Mouse (Mus musculus): ENCODE results near the gene Col16a1. TPM values are rescaled to one million over a fixed set of nuclear protein-coding genes. Genes with fewer than 3 reads are reported as not detected.
A peak's percentile ranks its signal among the peaks of the same experiment; 100 is the strongest.

The Col16a1 gene
- total and polyA plus RNA-seq, 2 experiments from 2014 or later: 7.5 to 29.7 TPM

DNA sequence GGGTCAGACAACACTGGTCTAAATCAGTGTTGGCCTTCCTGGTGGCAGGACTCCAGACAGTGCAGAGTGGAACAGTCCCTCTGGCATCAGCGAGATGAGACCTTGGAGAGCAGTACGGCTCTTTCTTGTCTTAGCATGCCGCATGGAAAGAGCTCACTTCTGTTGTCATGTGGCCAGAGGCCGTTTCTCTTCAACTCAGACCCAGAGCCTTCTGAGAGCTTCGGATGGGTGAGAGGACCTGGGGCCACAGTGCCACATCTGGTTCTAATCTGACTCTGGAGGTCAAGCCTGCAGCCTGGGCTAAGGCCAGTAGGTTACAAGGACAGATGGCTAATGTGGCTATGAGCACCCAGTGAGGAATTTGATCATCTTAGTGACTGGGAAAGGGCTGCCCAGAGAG is 78.3 kb downstream of the Col16a1 start:
- DNase-seq: no peak
- Histone ChIP-seq H3K27ac (ENCODE audit: low read depth, low read length) (no peak overlapping the region), H3K4me2 (ENCODE audit: low read depth) (no peak overlapping the region), H3K4me3 (ENCODE audit: low read depth, low read length) (no peak overlapping the region), H3K9ac (no peak overlapping the region), H3K4me1 (ENCODE audit: insufficient read depth) (no peaks in the 10 kb centered on the region), H3K36me3 (ENCODE audit: insufficient read depth) (peaks cover 59% of the 10 kb centered on the region), H3K9me3 (ENCODE audit: low read length) (no peaks in the 10 kb centered on the region), H3K27me3 (ENCODE audit: insufficient read depth, low read length) (no peaks in the 10 kb centered on the region)
- 83% methylated on average over 5 of the region's 5 CpGs for WGBS
- no peak for TF ChIP-seq CTCF (IDR thresholded peaks at IDR 0.05; ENCODE audit: low read depth)
- no peak for ATAC-seq

GRCm38 (mm10) chr4:130128907-130129306 is 81.3 kb downstream of the Col16a1 start:
- H3K4me2 ChIP-seq (ENCODE audit: low read depth): no peak overlapping the region
- ATAC-seq: no peak
- no peaks in the 10 kb centered on the region for H3K9me3 ChIP-seq (ENCODE audit: low read length)
- no peaks in the 10 kb centered on the region for H3K27me3 ChIP-seq (ENCODE audit: insufficient read depth, low read length)
- 89% methylated on average over 5 of the region's 5 CpGs for WGBS
- no peaks in the 10 kb centered on the region for H3K4me1 ChIP-seq (ENCODE audit: insufficient read depth)
- no peak for TF ChIP-seq CTCF (IDR thresholded peaks at IDR 0.05; ENCODE audit: low read depth)
- DNase-seq: no peak
- H3K36me3 ChIP-seq (ENCODE audit: insufficient read depth): peaks cover 34% of the 10 kb centered on the region
- no peak overlapping the region for H3K4me3 ChIP-seq (ENCODE audit: low read depth, low read length)
- no peak overlapping the region for H3K9ac ChIP-seq
- no peak overlapping the region for H3K27ac ChIP-seq (ENCODE audit: low read depth, low read length)

- DNase-seq (no peak), ATAC-seq (no peak)
- Histone ChIP-seq H3K4me3 (ENCODE audit: low read depth, low read length) (no peak overlapping the region), H3K4me1 (ENCODE audit: insufficient read depth) (no peaks in the 10 kb centered on the region), H3K36me3 (ENCODE audit: insufficient read depth) (peaks cover 28% of the 10 kb centered on the region), H3K27ac (ENCODE audit: low read depth, low read length) (no peak overlapping the region), H3K9me3 (ENCODE audit: low read length) (no peaks in the 10 kb centered on the region), H3K4me2 (ENCODE audit: low read depth) (no peak overlapping the region), H3K9ac (no peak overlapping the region), H3K27me3 (ENCODE audit: insufficient read depth, low read length) (no peaks in the 10 kb centered on the region)
- 64% methylated on average over 10 of the region's 10 CpGs for WGBS
- TF ChIP-seq CTCF (IDR thresholded peaks at IDR 0.05; ENCODE audit: low read depth): no peak
These were observed 82.4 kb downstream of the Col16a1 start for GRCm38 (mm10) chr4:130130082-130130481.

DNA sequence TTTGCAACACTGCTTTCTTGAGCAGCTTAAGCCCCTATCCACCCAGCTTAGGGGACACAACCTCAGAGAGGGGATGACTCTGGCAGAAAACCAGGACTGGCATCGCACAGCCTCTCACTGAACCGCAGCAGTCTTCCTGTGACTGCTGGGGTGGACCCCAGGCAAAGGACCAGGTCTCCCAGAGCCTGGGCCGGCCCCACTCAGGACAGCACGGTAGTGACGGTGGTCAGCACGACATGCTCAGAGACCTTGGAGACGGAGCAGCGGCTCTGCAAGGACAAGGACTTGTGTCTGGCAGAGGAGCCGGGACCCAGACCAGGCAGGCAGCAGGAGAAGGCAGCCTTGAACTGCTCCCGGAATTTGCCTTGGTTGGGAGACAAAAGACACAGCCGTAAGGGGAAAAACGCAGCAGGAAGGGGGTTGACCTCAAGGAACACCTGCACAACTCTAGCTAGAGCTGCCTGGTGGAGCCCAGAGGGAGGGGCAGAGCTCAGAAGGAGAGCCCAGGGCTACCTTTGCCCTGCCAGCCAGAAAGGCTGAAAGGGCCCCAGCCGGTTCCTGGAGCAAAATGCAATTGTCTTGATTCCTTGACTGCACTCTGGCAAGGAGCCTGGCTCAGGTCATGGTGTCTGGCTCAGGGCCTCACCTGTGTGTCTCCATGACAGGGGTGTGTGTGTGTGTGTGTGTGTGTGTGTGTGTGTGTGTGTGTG is 83.2 kb downstream of the Col16a1 start:
- H3K4me3 ChIP-seq (ENCODE audit: low read depth, low read length): no peak overlapping the region
- no peaks in the 10 kb centered on the region for H3K27me3 ChIP-seq (ENCODE audit: insufficient read depth, low read length)
- WGBS: 53% methylated on average over 13 of the region's 13 CpGs

DNA sequence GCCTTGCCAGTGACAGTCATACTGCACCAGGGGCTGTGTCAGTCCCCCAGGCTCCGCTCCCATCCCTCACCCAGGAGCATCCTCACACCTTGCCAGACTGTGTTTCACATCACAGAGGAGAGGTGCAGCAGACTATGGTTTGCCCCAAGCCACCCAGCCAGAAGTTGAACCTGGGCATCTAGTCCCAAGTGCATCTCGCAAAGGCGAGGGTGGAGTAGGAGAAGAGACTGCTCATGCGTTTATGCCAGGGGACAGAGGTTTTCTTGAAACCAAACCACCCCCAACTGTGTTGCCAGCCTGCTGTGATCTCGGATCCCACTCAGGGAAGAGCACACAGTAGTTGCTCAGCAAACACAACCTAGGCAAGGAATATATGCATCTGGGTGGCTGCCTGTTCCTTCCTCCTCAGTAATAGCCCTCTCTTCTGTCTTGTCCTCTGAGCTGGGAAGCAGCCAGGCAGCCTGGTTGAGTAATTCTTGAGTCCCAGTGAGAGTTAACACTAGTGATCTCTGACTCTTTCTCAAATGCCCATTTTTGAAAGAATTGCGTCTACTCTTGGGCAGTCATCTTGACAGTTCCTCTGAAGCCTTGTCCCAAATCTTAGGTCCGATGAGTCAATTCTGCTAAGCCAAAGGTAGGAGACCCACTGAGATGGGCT is 83.9 kb downstream of the Col16a1 start:
- TF ChIP-seq CTCF (IDR thresholded peaks at IDR 0.05; ENCODE audit: low read depth): no peak
- WGBS: 82% methylated on average over 7 of the region's 7 CpGs
- H3K36me3 ChIP-seq (ENCODE audit: insufficient read depth): peaks cover 13% of the 10 kb centered on the region; the same call in 1 of the 2 replicates
- H3K4me2 ChIP-seq (ENCODE audit: low read depth): no peak overlapping the region
- no peak overlapping the region for H3K9ac ChIP-seq
- no peak overlapping the region for H3K27ac ChIP-seq (ENCODE audit: low read depth, low read length)
- no peaks in the 10 kb centered on the region for H3K4me1 ChIP-seq (ENCODE audit: insufficient read depth)
- H3K4me3 ChIP-seq (ENCODE audit: low read depth, low read length): no peak overlapping the region
- DNase-seq: no peak
- no peak for ATAC-seq
- no peaks in the 10 kb centered on the region for H3K27me3 ChIP-seq (ENCODE audit: insufficient read depth, low read length)
- no peaks in the 10 kb centered on the region for H3K9me3 ChIP-seq (ENCODE audit: low read length)

More for the DNA sequence above, 83.2 kb downstream of the Col16a1 start:
- Histone ChIP-seq H3K9ac (no peak overlapping the region), H3K36me3 (ENCODE audit: insufficient read depth) (peaks cover 21% of the 10 kb centered on the region), H3K9me3 (ENCODE audit: low read length) (no peaks in the 10 kb centered on the region), H3K4me1 (ENCODE audit: insufficient read depth) (no peaks in the 10 kb centered on the region), H3K4me2 (ENCODE audit: low read depth) (no peak overlapping the region), H3K27ac (ENCODE audit: low read depth, low read length) (no peak overlapping the region)
- TF ChIP-seq CTCF (IDR thresholded peaks at IDR 0.05; ENCODE audit: low read depth): no peak
- DNase-seq (no peak), ATAC-seq (no peak)

DNA sequence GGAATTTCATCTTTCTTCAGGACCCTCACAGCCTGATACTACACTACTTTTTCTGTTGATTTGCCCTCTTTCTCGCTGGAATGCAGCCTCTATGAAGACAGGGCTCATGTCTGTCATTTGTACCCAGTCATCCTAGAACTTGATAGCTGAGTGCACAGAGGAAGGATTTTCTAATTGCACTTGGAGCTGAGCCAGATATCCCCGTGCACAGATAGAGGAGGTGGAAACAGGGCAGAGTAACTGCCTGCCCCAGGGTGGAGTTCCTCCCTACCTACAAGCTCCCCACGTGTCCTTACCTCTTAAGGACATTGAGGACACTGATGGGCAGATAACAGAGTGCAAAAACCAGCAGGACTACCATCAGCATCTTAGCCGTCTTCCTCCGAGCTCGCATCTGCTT is 85.8 kb downstream of the Col16a1 start:
- Histone ChIP-seq H3K36me3 (ENCODE audit: insufficient read depth) (0 out of 2 replicates have a peak, but pooled peaks cover 3% of the 10 kb centered on the region), H3K4me3 (ENCODE audit: low read depth, low read length) (no peak overlapping the region), H3K4me1 (ENCODE audit: insufficient read depth) (no peaks in the 10 kb centered on the region), H3K27ac (ENCODE audit: low read depth, low read length) (no peak overlapping the region), H3K4me2 (ENCODE audit: low read depth) (no peak overlapping the region), H3K9me3 (ENCODE audit: low read length) (no peaks in the 10 kb centered on the region), H3K27me3 (ENCODE audit: insufficient read depth, low read length) (peaks cover 4% of the 10 kb centered on the region; the same call in 1 of the 2 replicates), H3K9ac (no peak overlapping the region)
- ATAC-seq: no peak
- 57% methylated on average over 6 of the region's 6 CpGs for WGBS
- DNase-seq: peak; percentile 6
- TF ChIP-seq CTCF (IDR thresholded peaks at IDR 0.05; ENCODE audit: low read depth): no peak
